Mouse (Mus musculus) hindbrain, embryonic 10.5 days (tissue): ENCODE results near the gene Itgb5. TPM values are rescaled to one million over a fixed set of nuclear protein-coding genes. Genes with fewer than 3 reads are reported as not detected.

ENCODE experiments used
- DNase-seq: peaks from one replicate; pipeline ENCODE4 v3.0.0-alpha.2; 2017; ENCODE audit warnings: low spot score
- H3K27ac ChIP-seq: fragments of 300-500 bp; sonication (generic); 2 replicates; pipeline ENCODE4 v1.5.1; 2016; ENCODE audit warnings: mild to moderate bottlenecking, moderate library complexity
- H3K27me3 ChIP-seq: fragments of 300-500 bp; sonication (generic); 2 replicates; pipeline ENCODE4 v1.6.1; 2016; ENCODE audit warnings: mild to moderate bottlenecking; ENCODE audit not compliant: poor library complexity, insufficient read depth, severe bottlenecking
- H3K36me3 ChIP-seq: fragments of 300-500 bp; sonication (generic); 2 replicates; pipeline ENCODE4 v1.6.1; 2016; ENCODE audit warnings: mild to moderate bottlenecking, moderate library complexity
- H3K4me1 ChIP-seq: fragments of 300-500 bp; sonication (generic); replicated peaks from 2 replicates; pipeline ENCODE4 v1.6.1; 2016; ENCODE audit warnings: mild to moderate bottlenecking
- H3K4me3 ChIP-seq: fragments of 300-500 bp; sonication (generic); 2 replicates; pipeline ENCODE4 v1.5.1; 2016; ENCODE audit warnings: mild to moderate bottlenecking, moderate library complexity
- H3K9me3 ChIP-seq: fragments of 300-500 bp; sonication (generic); 2 replicates; pipeline ENCODE4 v1.6.1; 2016; ENCODE audit warnings: mild to moderate bottlenecking, moderate library complexity
- WGBS: fragments of 180-500 bp; shearing (Covaris S2); methylation state at CpG from one replicate; pipeline ENCODE4 v1.1.7; 2016; 5-methylcytosine and 5-hydroxymethylcytosine counted together
- polyA plus RNA-seq: library from polyadenylated mRNA; unstranded; fragments of >200 nt; fragmentation: Nextera tagmentation; extraction: Ambion mirVana; gene quantifications from 2 replicates; pipeline ENCODE4 v1.2.1, GENCODE M21; 2016

The Itgb5 gene
- polyA plus RNA-seq, 1 experiment from 2014 or later: 30.3 TPM

GRCm38 (mm10) chr16:33966538-33967282 is 137.2 kb downstream of the Itgb5 start, which contains the start of gene Umps:
Umps (minus strand) TSS chr16:33967038.
- H3K4me1 ChIP-seq: peaks cover 28% of the 10 kb centered on the region
- H3K27ac ChIP-seq: peak within 1 kb of the TSS; percentile 93
- peaks cover 29% of the 10 kb centered on the region for H3K36me3 ChIP-seq
- H3K4me3 ChIP-seq: peak within 1 kb of the TSS; percentile 93
- no peaks in the 10 kb centered on the region for H3K9me3 ChIP-seq
- WGBS: 1% methylated on average over 44 of the region's 44 CpGs
- no peaks in the 10 kb centered on the region for H3K27me3 ChIP-seq
- DNase-seq: peak; percentile 91

- no peak for DNase-seq
- Histone ChIP-seq H3K27me3 (no peaks in the 10 kb centered on the region), H3K9me3 (no peaks in the 10 kb centered on the region), H3K36me3 (peaks cover 24% of the 10 kb centered on the region), H3K4me1 (peaks cover 28% of the 10 kb centered on the region), H3K4me3 (peak overlapping the region; percentile 93), H3K27ac (peak overlapping the region; percentile 93)
- WGBS: 76% methylated on average over 2 of the region's 2 CpGs
Measured at GRCm38 (mm10) chr16:33967283-33967640, 137.8 kb downstream of the Itgb5 start.

- Histone ChIP-seq H3K27me3 (peaks cover 10% of the 10 kb centered on the region; the same call in 1 of the 2 replicates), H3K36me3 (peaks cover 46% of the 10 kb centered on the region), H3K4me3 (no peak overlapping the region), H3K4me1 (peaks cover 12% of the 10 kb centered on the region), H3K27ac (no peak overlapping the region), H3K9me3 (no peaks in the 10 kb centered on the region; the same call in 1 of the 2 replicates)
- WGBS: 52% methylated on average over 2 of the region's 2 CpGs
- DNase-seq: no peak
Measured at GRCm38 (mm10) chr16:33979855-33980254, 150.4 kb downstream of the Itgb5 start.

GRCm38 (mm10) chr16:33983712-33984111 is 154.2 kb downstream of the Itgb5 start:
- H3K27me3 ChIP-seq: no peaks in the 10 kb centered on the region
- H3K4me3 ChIP-seq: no peak overlapping the region
- peaks cover 21% of the 10 kb centered on the region for H3K36me3 ChIP-seq
- 96% methylated on average over 6 of the region's 6 CpGs for WGBS
- H3K27ac ChIP-seq: no peak overlapping the region
- no peak for DNase-seq
- peaks cover 12% of the 10 kb centered on the region for H3K4me1 ChIP-seq
- no peaks in the 10 kb centered on the region for H3K9me3 ChIP-seq

- Histone ChIP-seq H3K4me3 (no peak overlapping the region), H3K27me3 (no peaks in the 10 kb centered on the region), H3K9me3 (no peaks in the 10 kb centered on the region), H3K36me3 (peaks cover 17% of the 10 kb centered on the region), H3K27ac (no peak overlapping the region), H3K4me1 (peaks cover 4% of the 10 kb centered on the region; the same call in 1 of the 2 replicates)
- DNase-seq: no peak
- WGBS: 93% methylated on average over 6 of the region's 6 CpGs
Measured at GRCm38 (mm10) chr16:33985372-33985771, 155.9 kb downstream of the Itgb5 start.

GRCm38 (mm10) chr16:33986993-33987392 is 157.5 kb downstream of the Itgb5 start:
- no peaks in the 10 kb centered on the region for H3K27me3 ChIP-seq
- 92% methylated on average over 7 of the region's 7 CpGs for WGBS
- H3K36me3 ChIP-seq: peaks cover 17% of the 10 kb centered on the region
- no peak overlapping the region for H3K27ac ChIP-seq
- no peak for DNase-seq
- H3K4me1 ChIP-seq: 0 out of 2 replicates have a peak, but pooled peaks cover 3% of the 10 kb centered on the region
- H3K4me3 ChIP-seq: no peak overlapping the region
- no peaks in the 10 kb centered on the region for H3K9me3 ChIP-seq

GRCm38 (mm10) chr16:33988358-33989012 is 159.0 kb downstream of the Itgb5 start:
- no peak overlapping the region for H3K4me3 ChIP-seq
- no peaks in the 10 kb centered on the region for H3K9me3 ChIP-seq
- WGBS: 60% methylated on average over 17 of the region's 17 CpGs
- peaks cover 14% of the 10 kb centered on the region for H3K36me3 ChIP-seq
- 0 out of 2 replicates have a peak, but pooled peaks cover 3% of the 10 kb centered on the region for H3K4me1 ChIP-seq
- no peak overlapping the region for H3K27ac ChIP-seq
- H3K27me3 ChIP-seq: no peaks in the 10 kb centered on the region
- DNase-seq: peak; percentile 54

GRCm38 (mm10) chr16:33989106-33989505 is 159.6 kb downstream of the Itgb5 start:
- Histone ChIP-seq H3K4me3 (no peak overlapping the region), H3K27ac (no peak overlapping the region), H3K36me3 (peaks cover 10% of the 10 kb centered on the region; the same call in 1 of the 2 replicates), H3K4me1 (0 out of 2 replicates have a peak, but pooled peaks cover 3% of the 10 kb centered on the region), H3K9me3 (no peaks in the 10 kb centered on the region), H3K27me3 (no peaks in the 10 kb centered on the region)
- no peak for DNase-seq
- WGBS: 90% methylated on average over 1 of the region's 1 CpGs

GRCm38 (mm10) chr16:33990712-33991111 is 161.2 kb downstream of the Itgb5 start:
- no peak overlapping the region for H3K4me3 ChIP-seq
- no peaks in the 10 kb centered on the region for H3K27me3 ChIP-seq
- 84% methylated on average over 4 of the region's 4 CpGs for WGBS
- peaks cover 10% of the 10 kb centered on the region; the same call in 1 of the 2 replicates for H3K36me3 ChIP-seq
- H3K9me3 ChIP-seq: no peaks in the 10 kb centered on the region
- 0 out of 2 replicates have a peak, but pooled peaks cover 3% of the 10 kb centered on the region for H3K4me1 ChIP-seq
- H3K27ac ChIP-seq: no peak overlapping the region
- no peak for DNase-seq

- no peaks in the 10 kb centered on the region for H3K9me3 ChIP-seq
- H3K4me1 ChIP-seq: 0 out of 2 replicates have a peak, but pooled peaks cover 3% of the 10 kb centered on the region
- DNase-seq: no peak
- no peaks in the 10 kb centered on the region for H3K27me3 ChIP-seq
- H3K36me3 ChIP-seq: no peaks in the 10 kb centered on the region
- WGBS: 88% methylated on average over 6 of the region's 6 CpGs
- H3K27ac ChIP-seq: no peak overlapping the region
- no peak overlapping the region for H3K4me3 ChIP-seq
Measured at GRCm38 (mm10) chr16:33994321-33994720, 164.9 kb downstream of the Itgb5 start.

- Histone ChIP-seq H3K4me1 (0 out of 2 replicates have a peak, but pooled peaks cover 3% of the 10 kb centered on the region), H3K36me3 (no peaks in the 10 kb centered on the region), H3K4me3 (no peak overlapping the region), H3K9me3 (no peaks in the 10 kb centered on the region), H3K27ac (no peak overlapping the region), H3K27me3 (no peaks in the 10 kb centered on the region)
- DNase-seq: no peak
- WGBS: 75% methylated on average over 3 of the region's 3 CpGs
Measured at GRCm38 (mm10) chr16:33995496-33995895, 166.0 kb downstream of the Itgb5 start.

- WGBS: 15% methylated on average over 5 of the region's 5 CpGs
- Histone ChIP-seq H3K9me3 (no peaks in the 10 kb centered on the region), H3K4me1 (0 out of 2 replicates have a peak, but pooled peaks cover 3% of the 10 kb centered on the region), H3K27ac (no peak overlapping the region), H3K4me3 (no peak overlapping the region), H3K36me3 (no peaks in the 10 kb centered on the region), H3K27me3 (no peaks in the 10 kb centered on the region)
- DNase-seq: peak; percentile 63
Measured at GRCm38 (mm10) chr16:33996030-33996429, 166.6 kb downstream of the Itgb5 start.

GRCm38 (mm10) chr16:33998011-33998410 is 168.5 kb downstream of the Itgb5 start:
- no peak for DNase-seq
- no peaks in the 10 kb centered on the region for H3K27me3 ChIP-seq
- WGBS: 89% methylated on average over 6 of the region's 6 CpGs
- H3K4me1 ChIP-seq: no peaks in the 10 kb centered on the region
- H3K9me3 ChIP-seq: no peaks in the 10 kb centered on the region
- H3K36me3 ChIP-seq: no peaks in the 10 kb centered on the region
- H3K27ac ChIP-seq: no peak overlapping the region
- H3K4me3 ChIP-seq: no peak overlapping the region
